Mouse (Mus musculus) duodenum, adult 2 months (tissue): Measurements from ENCODE around the gene Padi4. TPM values are rescaled to one million over a fixed set of nuclear protein-coding genes. Genes with fewer than 3 reads are reported as not detected.

ENCODE experiments used
- polyA plus RNA-seq: library from polyadenylated mRNA; depleted of rRNA; stranded (reverse); fragments of >200 nt; gene quantifications from 2 replicates; pipeline ENCODE4 v1.2.3, GENCODE M21; 2012; ENCODE audit warnings: low replicate concordance; rRNA removed

Padi4 gene
- 0.50 and 0.63 TPM in 2 replicates for polyA plus RNA-seq

DNA sequence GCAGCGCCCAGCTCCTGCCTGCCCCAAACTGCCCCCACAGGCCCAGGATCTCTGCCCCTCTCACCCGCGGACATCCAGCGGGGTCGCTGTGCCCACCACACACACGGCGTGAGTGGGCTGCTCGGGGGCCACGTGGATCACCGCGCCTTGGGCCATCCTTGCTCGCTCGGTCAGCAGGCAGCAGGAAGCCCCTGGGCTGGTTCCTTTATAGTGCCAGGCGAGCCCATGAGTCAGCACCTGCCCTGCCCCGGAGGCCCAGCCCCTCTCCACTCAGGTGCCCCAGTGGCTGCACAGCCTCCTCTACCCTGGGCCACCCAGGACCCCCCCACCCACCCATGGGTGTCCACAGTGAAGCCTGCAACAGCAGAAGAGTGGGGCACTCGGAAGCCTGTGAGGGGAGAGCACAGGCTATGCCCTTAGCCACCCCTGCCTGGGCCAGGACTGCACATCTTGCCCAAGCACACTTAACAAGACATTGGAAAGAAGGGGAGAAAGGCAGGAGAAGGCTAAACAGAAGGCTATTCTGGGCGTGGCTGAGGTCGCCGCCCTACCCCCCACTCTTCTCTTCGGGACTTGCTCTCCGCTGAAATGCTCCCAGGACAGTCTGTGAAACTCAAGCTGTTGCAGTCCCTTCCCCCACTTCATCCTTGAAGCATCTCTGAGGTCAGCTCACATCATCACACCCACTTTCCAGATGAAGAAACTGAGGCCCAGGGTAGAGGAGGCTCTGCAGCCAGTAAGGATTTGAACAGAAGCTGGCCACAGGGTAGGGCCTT is at the start of gene Padi4:
Padi4 (minus strand) TSS at position 212 of the 776 bp plus-strand sequence.

DNA sequence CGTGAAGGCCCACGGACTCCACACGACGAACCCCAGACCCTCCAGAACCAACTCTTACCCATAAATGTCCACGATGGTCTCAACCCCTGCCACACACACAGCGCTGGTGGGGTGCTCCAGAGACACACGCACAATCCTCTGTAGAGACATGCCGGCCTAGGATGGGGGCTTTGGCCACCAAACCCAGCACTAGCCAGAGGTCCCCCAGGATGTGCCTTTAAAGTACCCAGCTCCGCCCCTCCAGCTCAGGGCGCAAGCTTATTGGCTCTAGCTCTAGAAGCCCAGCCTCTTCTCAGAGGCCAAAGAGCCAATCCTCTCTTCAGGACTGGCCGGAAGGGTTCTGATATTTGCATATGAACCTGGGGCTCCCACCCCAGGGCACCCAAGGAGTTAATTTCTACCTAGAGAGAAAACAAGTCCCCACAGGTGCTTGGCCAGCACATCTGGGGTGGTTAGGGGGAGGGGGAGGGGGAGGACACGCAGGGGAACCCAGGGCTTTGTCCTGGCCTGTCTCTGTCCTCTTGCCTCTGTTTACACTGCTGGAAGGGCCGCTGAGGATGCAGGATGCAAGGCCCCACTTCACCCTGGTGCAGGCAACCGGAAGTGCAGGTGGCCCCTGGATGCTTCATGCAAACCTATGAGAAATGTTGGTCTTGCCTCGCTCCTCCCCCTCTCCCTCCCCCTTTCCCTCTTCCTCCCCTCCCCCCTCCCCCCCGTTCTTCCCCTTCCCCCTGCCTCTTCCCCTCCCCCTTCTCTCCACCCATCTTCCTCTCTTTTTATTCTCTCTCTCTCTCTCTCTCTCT is 36.6 kb upstream of the Padi4 start, which contains the start of gene Padi3:
Padi3 (minus strand) TSS at position 191 of the 803 bp plus-strand sequence.

DNA sequence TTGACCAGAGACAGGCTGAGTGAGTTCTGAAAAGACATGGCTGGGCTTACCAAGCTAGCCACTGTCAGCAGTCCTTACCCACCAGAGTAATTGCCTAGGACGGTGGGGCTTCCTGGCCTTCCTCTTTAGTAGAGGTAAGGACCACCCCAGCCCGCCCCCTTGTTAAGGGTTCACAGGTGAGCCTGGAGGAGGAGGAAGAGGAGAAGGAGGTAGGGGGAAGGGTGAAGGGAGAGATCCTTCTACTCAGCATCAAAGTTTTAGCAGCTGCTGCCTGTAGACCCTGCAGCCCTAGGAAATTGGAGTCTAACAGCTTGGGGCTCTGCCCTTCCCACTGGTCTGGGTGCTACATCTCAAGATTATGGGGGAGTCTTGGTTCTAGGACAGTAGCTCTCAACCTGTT is 31.5 kb downstream of the Padi4 start, which contains the start of gene Padi6:
Padi6 (minus strand) TSS at position 101 of the 400 bp plus-strand sequence.

DNA sequence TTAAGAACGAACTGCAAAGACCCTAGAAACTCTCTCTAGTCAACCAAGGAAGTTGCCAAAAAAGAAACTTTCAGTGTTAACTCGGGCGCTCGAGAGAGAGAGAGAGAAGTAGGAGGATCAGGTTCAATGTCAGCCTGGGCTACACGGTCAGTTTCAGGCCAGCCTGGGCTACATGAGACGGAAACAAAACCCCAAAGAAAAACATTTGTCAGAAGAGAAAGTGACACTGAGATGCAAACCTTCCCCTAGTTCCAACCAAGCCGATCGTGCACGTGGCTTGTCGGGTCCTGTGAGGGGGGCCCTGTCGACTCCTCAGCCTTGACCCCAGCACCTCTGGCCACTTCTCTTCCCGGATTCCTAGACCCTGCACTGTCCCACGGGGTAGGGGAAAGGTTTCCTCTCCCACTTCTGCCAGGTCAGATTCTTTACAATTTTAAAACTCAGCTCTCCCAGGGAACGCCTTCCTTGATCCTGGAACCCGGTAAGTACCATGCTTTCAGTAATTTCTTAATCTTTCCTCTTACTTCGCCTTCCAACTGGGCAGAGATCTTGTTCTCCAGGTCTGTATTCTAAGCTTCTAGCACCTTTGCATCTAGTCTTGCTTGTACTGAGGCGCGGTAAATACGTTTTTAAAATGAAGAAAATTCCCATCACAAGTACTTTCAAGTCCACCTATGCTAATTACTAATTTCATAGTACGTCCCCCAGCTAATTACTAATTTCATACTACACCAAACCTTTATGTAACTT is 73.6 kb downstream of the Padi4 start, which contains the start of gene Rcc2:
Rcc2 (plus strand) TSS at position 273 of the 750 bp plus-strand sequence.

Other genes starting within 250 kb of the Padi4 start
- gene Arhgef10l, start 108.2 kb downstream of the Padi4 start, polyA plus RNA-seq, result 12.1 and 28.4 TPM in 2 replicates
- 33.8 and 38.3 TPM in 2 replicates for gene Rcc2, start 73.7 kb downstream of the Padi4 start, polyA plus RNA-seq
- not detected in 2 replicates for gene Padi6, start 31.6 kb downstream of the Padi4 start, polyA plus RNA-seq
- 0.09 TPM in 1 of 2 replicates, not detected in the other for gene Padi3, start 36.4 kb upstream of the Padi4 start, polyA plus RNA-seq
- 0.06 TPM in 1 of 2 replicates, not detected in the other for gene Padi1, start 71.5 kb upstream of the Padi4 start, polyA plus RNA-seq
- 2.0 and 8.1 TPM in 2 replicates for gene Padi2, start 132.1 kb upstream of the Padi4 start, polyA plus RNA-seq
- gene Sdhb, start 187.0 kb upstream of the Padi4 start, polyA plus RNA-seq, result 331 and 578 TPM in 2 replicates
- gene Atp13a2, start 212.6 kb upstream of the Padi4 start, polyA plus RNA-seq, result 51.9 and 58.0 TPM in 2 replicates
- gene Mfap2, start 236.2 kb upstream of the Padi4 start, polyA plus RNA-seq, result 14.6 and 18.5 TPM in 2 replicates